Mouse (Mus musculus) mouse trophoblast stem cell (cell line): ENCODE data around the gene Hexim2.

Experiments used
- in situ Hi-C, 2 experiments: fragments of 300-500 bp; cut with MseI, MboI; formaldehyde crosslinking; loops; 2 replicates in 1 of 2; 3 replicates in 1 of 2; pipeline ENCODE4 v1.15.1; 2025

Hexim2 gene

GRCm38 (mm10) chr11:103141101-103141943 lies 9.1 kb downstream of the Hexim2 start:
- in situ Hi-C loops: no loop called here

DNA sequence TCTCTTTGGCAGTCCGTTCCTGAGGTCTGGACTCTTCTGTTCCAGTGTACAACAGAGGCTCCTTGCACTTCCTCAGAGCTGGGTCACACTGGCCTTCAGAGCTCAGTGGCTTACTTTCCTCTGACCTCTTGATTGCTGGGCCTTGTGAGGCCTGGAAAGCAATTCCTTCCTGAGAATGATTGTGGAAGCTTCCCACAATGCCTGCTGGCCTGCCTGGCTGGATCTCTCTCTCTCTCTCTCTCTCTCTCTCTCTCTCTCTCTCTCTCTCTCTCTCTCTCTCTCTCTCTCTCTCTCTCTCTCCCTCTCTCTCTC lies 9.7 kb downstream of the Hexim2 start:
- in situ Hi-C loops: no loop called here

GRCm38 (mm10) chr11:103142441-103143182 lies 10.4 kb downstream of the Hexim2 start:
- in situ Hi-C loops: no loop called here

DNA sequence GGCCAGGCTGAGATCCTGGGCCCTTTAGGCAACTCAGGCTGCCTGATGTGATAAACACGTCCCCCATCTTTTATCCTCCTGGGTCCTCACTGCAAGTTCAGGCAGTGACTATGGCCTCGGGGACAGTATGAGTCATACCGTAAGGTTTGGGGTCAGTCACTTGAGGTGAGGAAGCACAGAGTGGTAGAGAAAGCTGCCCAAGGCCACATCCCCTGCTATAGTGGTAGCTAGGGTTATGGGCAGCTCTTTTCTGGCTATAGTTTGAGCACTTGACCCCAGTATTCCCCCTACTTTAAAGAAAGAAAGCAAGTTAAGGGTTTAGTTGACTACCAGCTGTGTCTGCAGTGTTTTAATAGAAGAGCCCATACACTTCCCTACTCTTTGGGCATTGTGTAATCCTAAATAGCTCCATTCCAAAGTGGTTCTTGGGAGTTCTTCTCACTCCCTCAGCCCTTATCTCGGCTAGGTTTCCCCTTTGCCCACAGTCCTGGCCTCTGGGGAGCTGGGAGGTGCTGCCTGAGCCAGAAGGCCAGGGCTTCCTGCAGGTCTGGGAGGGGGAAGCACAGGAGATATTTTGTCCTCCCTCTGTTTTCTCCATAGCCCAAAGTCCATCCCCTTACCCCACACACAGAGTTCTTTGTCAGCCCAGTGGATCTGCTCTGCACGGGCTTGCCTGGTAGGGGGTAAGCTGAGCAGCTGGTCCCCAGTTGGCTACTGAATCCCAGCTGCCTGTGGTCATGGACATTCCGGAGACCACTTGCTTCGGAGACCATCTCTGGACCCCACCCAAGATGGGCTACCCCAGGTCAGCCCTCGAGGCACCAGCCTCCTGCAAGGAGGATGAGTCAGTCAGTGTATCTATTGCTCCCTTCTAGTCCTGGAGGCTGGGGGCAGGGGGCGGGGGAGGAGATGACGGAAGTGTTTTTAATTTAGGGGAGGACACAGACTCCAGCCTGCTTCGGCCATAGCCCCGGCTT lies 12.4 kb downstream of the Hexim2 start:
- in situ Hi-C loops: no loop called here

GRCm38 (mm10) chr11:103146386-103146785 lies 14.2 kb downstream of the Hexim2 start:
- in situ Hi-C loops: no loop called here

- in situ Hi-C loops: no loop called here
Observed at GRCm38 (mm10) chr11:103147766-103148165, 15.5 kb downstream of the Hexim2 start.

GRCm38 (mm10) chr11:103149771-103150170 lies 17.5 kb downstream of the Hexim2 start:
- in situ Hi-C loops: no loop called here

DNA sequence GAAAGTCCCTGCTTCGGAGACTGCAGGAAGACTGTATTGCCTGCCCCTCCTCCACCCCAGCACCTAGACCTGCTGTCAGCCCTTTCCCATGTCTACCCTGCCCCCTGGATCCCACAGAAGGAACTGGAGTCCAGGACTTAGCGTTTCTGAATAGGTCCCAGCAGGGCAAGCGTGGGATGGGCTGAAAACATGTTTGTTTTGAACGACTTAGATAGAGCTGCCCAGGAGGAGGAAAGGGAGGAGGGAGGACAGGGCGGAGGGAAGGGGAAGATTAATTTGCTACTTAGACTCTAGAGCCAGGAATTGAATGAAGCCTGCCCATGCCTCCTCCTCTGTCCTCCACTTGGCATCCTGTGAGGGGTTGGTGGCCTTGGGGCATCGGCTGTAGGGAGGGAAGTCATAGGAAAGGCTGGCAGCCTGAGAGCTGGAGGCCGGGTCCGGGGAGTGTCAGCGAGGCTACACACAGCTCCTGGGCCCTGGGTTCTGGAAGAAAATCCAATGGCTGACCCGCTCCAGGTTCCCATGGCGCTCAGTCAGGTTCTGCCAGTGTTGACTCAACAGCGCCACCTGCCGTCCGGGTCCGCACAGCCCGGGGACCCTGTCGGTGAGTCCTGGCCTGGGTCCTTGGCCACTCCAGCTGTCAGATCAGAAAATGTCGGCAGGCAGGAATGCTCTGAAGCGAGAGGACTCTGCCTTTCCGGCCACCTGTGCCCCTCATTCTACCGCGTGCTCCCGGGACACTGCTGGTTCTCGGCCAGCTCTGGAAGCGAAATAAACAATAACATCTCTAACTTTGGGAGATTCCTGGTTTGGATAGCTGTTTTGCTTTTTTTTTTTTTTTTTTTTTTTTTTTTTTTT lies 26.6 kb downstream of the Hexim2 start:
- in situ Hi-C loops: loop anchor here (5.0 kb wide), 1 partner anchor 57 kb away; the partner anchor contains the start of genes Acbd4 (in 2 of the 2) and Plcd3 (in 2 of the 2)

- in situ Hi-C loops: no loop called here
Observed at GRCm38 (mm10) chr11:103160738-103161137, 28.5 kb downstream of the Hexim2 start.

- in situ Hi-C loops: no loop called here
Observed at GRCm38 (mm10) chr11:103161449-103161848, 29.2 kb downstream of the Hexim2 start.

DNA sequence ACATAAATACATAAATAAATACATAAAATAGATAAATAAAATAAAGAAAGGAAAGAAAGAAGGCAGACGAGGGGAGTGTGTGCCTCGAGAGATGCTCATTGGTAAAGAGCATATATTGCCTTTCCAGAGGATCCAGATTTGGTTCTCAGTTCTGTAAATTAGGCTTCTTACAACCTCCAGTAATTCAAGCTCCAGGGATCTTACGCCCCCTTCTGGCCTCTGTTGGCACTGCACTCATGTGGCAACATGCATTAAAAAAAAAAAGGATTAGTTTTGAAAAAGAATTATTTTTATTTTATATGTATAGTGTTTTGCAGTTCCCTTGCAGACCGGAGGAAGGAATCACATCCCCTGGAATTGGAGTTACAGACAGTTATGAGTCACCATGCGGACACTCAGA lies 29.9 kb downstream of the Hexim2 start:
- in situ Hi-C loops: no loop called here

DNA sequence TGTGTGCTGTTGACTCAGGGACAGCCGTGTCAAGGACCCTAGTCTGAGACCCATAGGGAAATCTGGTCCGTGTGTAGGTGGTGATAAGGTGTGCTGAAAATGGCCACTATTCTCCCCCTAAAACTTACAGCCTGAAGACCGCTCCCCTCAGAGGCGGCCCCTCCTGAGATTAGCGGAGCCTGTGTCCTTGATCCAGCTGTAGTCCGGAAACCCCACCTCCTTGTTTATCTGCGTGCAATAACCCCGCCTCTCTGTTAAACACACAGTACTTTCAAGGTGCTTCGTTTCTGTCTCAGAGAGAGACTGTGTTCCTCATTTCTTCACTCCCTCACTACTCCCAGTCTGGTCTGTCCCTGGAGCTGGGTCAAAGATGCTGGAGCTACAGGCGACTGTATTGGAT lies 32.2 kb downstream of the Hexim2 start:
- in situ Hi-C loops: no loop called here

GRCm38 (mm10) chr11:103168690-103169390 lies 36.6 kb downstream of the Hexim2 start:
- in situ Hi-C loops: loop anchor here in 1 of 2 experiments (5.0 kb wide), 1 partner anchor 158 kb away; no protein-coding TSS in a partner anchor

DNA sequence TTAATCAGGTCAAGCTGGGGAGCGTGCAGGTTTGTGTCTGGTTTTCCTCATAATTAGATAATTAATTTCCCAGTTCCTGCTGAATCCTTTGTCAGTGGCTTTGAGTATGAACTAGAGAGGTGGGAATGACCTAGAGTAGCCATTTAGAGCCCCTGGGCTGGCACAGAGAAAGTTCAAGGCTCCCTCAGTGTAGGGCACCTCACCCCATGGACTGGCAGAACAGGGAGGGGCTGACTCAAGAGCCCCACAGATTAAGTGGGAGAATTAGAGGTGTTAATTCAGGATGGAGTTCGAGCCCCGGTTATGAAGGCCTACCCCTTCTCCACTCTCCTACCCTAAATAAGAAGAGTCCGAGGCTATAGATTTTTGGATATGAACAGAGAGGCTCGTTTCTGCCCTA lies 37.4 kb downstream of the Hexim2 start:
- in situ Hi-C loops: loop anchor here (5.0 to 10.0 kb wide), 2 partner anchors 155 to 158 kb away; no protein-coding TSS in a partner anchor

GRCm38 (mm10) chr11:103170111-103170493 lies 37.9 kb downstream of the Hexim2 start:
- in situ Hi-C loops: loop anchor here in 1 of 2 experiments (10.0 kb wide), 1 partner anchor 155 kb away; no protein-coding TSS in a partner anchor

DNA sequence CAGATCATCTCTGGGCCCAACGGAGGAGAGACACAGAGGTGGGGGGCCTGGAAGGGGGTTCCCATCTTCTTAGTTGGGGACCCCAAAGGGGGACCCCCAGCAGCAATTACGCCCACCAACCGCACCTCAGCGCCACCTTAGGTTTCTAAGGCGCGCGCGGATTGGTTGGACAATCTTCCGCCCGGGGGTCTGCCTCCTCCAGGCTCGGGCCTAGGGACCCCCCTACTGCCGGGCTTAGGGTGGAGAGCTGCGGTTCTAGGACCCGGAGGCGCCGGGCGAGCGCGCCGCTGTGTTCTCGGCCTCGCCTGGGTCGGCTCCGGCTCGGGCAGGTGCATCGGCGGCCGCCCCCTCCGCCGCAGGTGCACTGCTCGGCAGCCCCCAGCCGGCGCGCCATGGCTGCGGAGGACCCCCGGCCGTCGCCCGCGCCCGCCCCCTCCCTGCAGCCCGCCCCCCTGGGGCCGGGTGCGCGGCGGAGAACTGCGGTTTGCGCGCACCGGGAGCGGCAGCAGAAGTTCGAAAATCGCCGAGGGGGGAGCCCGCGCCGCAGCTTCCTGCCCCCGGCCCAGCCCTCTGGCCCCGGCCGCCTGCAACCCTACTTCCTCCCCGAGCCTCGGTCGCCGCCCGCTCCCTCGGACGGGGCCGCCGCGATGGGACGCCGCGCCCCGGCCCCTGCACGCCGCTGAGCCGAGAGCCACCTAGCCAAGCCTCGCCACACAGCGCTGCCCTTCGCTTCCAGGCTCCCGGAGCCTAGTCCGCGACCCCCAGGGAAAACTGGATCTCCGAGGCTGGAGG lies 38.5 kb downstream of the Hexim2 start, which contains the start of gene Fmnl1:
Gene Fmnl1 (plus strand): TSS at position 614 of the 792 bp plus-strand sequence.
- in situ Hi-C loops: loop anchor here in 1 of 2 experiments (10.0 kb wide), 1 partner anchor 154 kb away; no protein-coding TSS in a partner anchor

- in situ Hi-C loops: loop anchor here in 1 of 2 experiments (10.0 kb wide), 1 partner anchor 154 kb away; no protein-coding TSS in a partner anchor
Observed at GRCm38 (mm10) chr11:103171286-103171620, 39.0 kb downstream of the Hexim2 start.

GRCm38 (mm10) chr11:103171703-103172391 lies 39.6 kb downstream of the Hexim2 start:
- in situ Hi-C loops: loop anchor here in 1 of 2 experiments (10.0 kb wide), 1 partner anchor 153 kb away; no protein-coding TSS in a partner anchor
